Mouse (Mus musculus): Measurements from ENCODE around the gene Rnase1. TPM values are rescaled to one million over a fixed set of nuclear protein-coding genes. Genes with fewer than 3 reads are reported as not detected.
A peak's percentile ranks its signal among the peaks of the same experiment; 100 is the strongest.
"Not testable (repeated sequence)": the region's sequence is repeated elsewhere in the genome, so short reads cannot be mapped to it uniquely, and the experiment has no call there.

Gene Rnase1
- total RNA-seq (2021), result not detected
- long read RNA-seq, experiment 1, result 0 reads
- long read RNA-seq, experiment 2, result 0 reads

GRCm38 (mm10) chr14:51146685-51147084 is at the start of gene Rnase1:
Rnase1 (minus strand) TSS chr14:51146785.
- DNase-seq (ENCODE audit: low spot score in 2 of 2), result no peak

- DNase-seq (ENCODE audit: low spot score in 2 of 2), result no peak
These were observed 49.1 kb upstream of the Rnase1 start for GRCm38 (mm10) chr14:51195681-51196080.

- DNase-seq (ENCODE audit: low spot score in 2 of 2), result not testable (repeated sequence)
These were observed 34.5 kb upstream of the Rnase1 start for GRCm38 (mm10) chr14:51181051-51181450.

- DNase-seq (ENCODE audit: low spot score in 2 of 2), result no peak
These were observed 27.3 kb upstream of the Rnase1 start for GRCm38 (mm10) chr14:51173843-51174242.

GRCm38 (mm10) chr14:51172947-51173346 is 26.4 kb upstream of the Rnase1 start:
- DNase-seq (ENCODE audit: low spot score in 2 of 2), result not testable (repeated sequence)

GRCm38 (mm10) chr14:51172095-51172865 is 25.7 kb upstream of the Rnase1 start:
- peak; percentile 28 to 34 for DNase-seq (ENCODE audit: low spot score in 2 of 2)

- no peak for DNase-seq (ENCODE audit: low spot score in 2 of 2)
These were observed 19.5 kb upstream of the Rnase1 start for GRCm38 (mm10) chr14:51166068-51166467.

- no peak for DNase-seq (ENCODE audit: low spot score in 2 of 2)
These were observed 18.9 kb upstream of the Rnase1 start for GRCm38 (mm10) chr14:51165435-51165834.

- not testable (repeated sequence) for DNase-seq (ENCODE audit: low spot score in 2 of 2)
These were observed 16.7 kb upstream of the Rnase1 start for GRCm38 (mm10) chr14:51163323-51163722.

GRCm38 (mm10) chr14:51161976-51162375 is 15.4 kb upstream of the Rnase1 start, which contains the start of gene Rnase2b:
Rnase2b (plus strand) TSS chr14:51162260.
- not testable (repeated sequence) for DNase-seq (ENCODE audit: low spot score in 2 of 2)

GRCm38 (mm10) chr14:51157072-51157471 is 10.5 kb upstream of the Rnase1 start:
- no peak for DNase-seq (ENCODE audit: low spot score in 2 of 2)

- DNase-seq (ENCODE audit: low spot score in 2 of 2), result no peak
These were observed 10.1 kb upstream of the Rnase1 start for GRCm38 (mm10) chr14:51156736-51157068.

- DNase-seq (ENCODE audit: low spot score in 2 of 2), result no peak
These were observed 9.6 kb upstream of the Rnase1 start for GRCm38 (mm10) chr14:51156056-51156735.

- DNase-seq (ENCODE audit: low spot score in 2 of 2), result no peak
These were observed 5.8 kb upstream of the Rnase1 start for GRCm38 (mm10) chr14:51152249-51152870.

- no peak for DNase-seq (ENCODE audit: low spot score in 2 of 2)
These were observed 3.7 kb upstream of the Rnase1 start for GRCm38 (mm10) chr14:51150206-51150831.

- no peak for DNase-seq (ENCODE audit: low spot score in 2 of 2)
These were observed 2.6 kb upstream of the Rnase1 start for GRCm38 (mm10) chr14:51149164-51149563.

- DNase-seq (ENCODE audit: low spot score in 2 of 2), result no peak
These were observed 1.4 kb upstream of the Rnase1 start for GRCm38 (mm10) chr14:51148006-51148405.

- DNase-seq (ENCODE audit: low spot score in 2 of 2), result no peak
These were observed 1.1 kb downstream of the Rnase1 start for GRCm38 (mm10) chr14:51145521-51145920.

GRCm38 (mm10) chr14:51144451-51144850 is 2.1 kb downstream of the Rnase1 start:
- no peak for DNase-seq (ENCODE audit: low spot score in 2 of 2)

- DNase-seq (ENCODE audit: low spot score in 2 of 2), result no peak
These were observed 2.6 kb downstream of the Rnase1 start for GRCm38 (mm10) chr14:51143937-51144336.

GRCm38 (mm10) chr14:51143287-51143686 is 3.3 kb downstream of the Rnase1 start:
- DNase-seq (ENCODE audit: low spot score in 2 of 2), result no peak
